Mouse (Mus musculus): ENCODE measurements at regions not wholly inside any gene's neighbourhood (a gene's known extent, or its start where the extent isn't known, plus 50 kb on each side); places are given as distances from the start of the nearest gene placed in this dataset.

GRCm38 (mm10) chr1:125273752-125274151 lies 161.8 kb downstream of the Actr3 start:
- no peak overlapping the region; the same call in 1 of the 2 replicates for H3K27ac ChIP-seq
- no peaks in the 10 kb centered on the region for H3K79me2 ChIP-seq (replicated peaks; ENCODE audit: control insufficient read depth, insufficient read depth, low read length)
- no peak overlapping the region for H3K4me3 ChIP-seq
- intact Hi-C loops (cut with DNase I) = no loop called here
- H3K36me3 ChIP-seq (ENCODE audit: control insufficient read depth, insufficient read depth, low read length) = no peaks in the 10 kb centered on the region
- no peak for DNase-seq
- no peak overlapping the region for H3K9ac ChIP-seq (ENCODE audit: low read depth, low read length)
- H3K4me1 ChIP-seq (ENCODE audit: control insufficient read depth, insufficient read depth, low read length) = no peaks in the 10 kb centered on the region; the same call in 1 of the 2 replicates
- TF ChIP-seq POLR2A (IDR thresholded peaks at IDR 0.05; ENCODE audit: insufficient read depth, low read depth, low read length) (no peak), EP300 (IDR thresholded peaks at IDR 0.05; ENCODE audit: insufficient read depth, low read depth, low read length) (no peak)
- 60% methylated on average over 2 of the region's 2 CpGs for WGBS
- H3K27me3 ChIP-seq (ENCODE audit: control insufficient read depth, insufficient read depth, low read length) = no peaks in the 10 kb centered on the region

GRCm38 (mm10) chr1:125263684-125264083 lies 171.8 kb downstream of the Actr3 start:
- WGBS = 43% methylated on average over 6 of the region's 6 CpGs
- DNase-seq = no peak
- no peak overlapping the region for H3K9ac ChIP-seq (ENCODE audit: low read depth, low read length)
- no peaks in the 10 kb centered on the region for H3K79me2 ChIP-seq (replicated peaks; ENCODE audit: control insufficient read depth, insufficient read depth, low read length)
- no peaks in the 10 kb centered on the region for H3K4me1 ChIP-seq (ENCODE audit: control insufficient read depth, insufficient read depth, low read length)
- no peak for TF ChIP-seq CTCF (IDR thresholded peaks at IDR 0.05)
- no peak for TF ChIP-seq EP300 (IDR thresholded peaks at IDR 0.05; ENCODE audit: insufficient read depth, low read depth, low read length)
- TF ChIP-seq POLR2A (IDR thresholded peaks at IDR 0.05; ENCODE audit: insufficient read depth, low read depth, low read length) = no peak
- intact Hi-C loops (cut with DNase I) = no loop called here
- no peak overlapping the region for H3K4me3 ChIP-seq
- H3K27ac ChIP-seq = no peak overlapping the region
- H3K27me3 ChIP-seq (ENCODE audit: control insufficient read depth, insufficient read depth, low read length) = no peaks in the 10 kb centered on the region
- H3K36me3 ChIP-seq (ENCODE audit: control insufficient read depth, insufficient read depth, low read length) = no peaks in the 10 kb centered on the region

GRCm38 (mm10) chr1:125263068-125263467 lies 172.5 kb downstream of the Actr3 start:
- TF ChIP-seq CTCF (IDR thresholded peaks at IDR 0.05) = no peak
- no peak for TF ChIP-seq POLR2A (IDR thresholded peaks at IDR 0.05; ENCODE audit: insufficient read depth, low read depth, low read length)
- no peak for TF ChIP-seq EP300 (IDR thresholded peaks at IDR 0.05; ENCODE audit: insufficient read depth, low read depth, low read length)
- WGBS = 79% methylated on average over 6 of the region's 6 CpGs
- intact Hi-C loops (cut with DNase I) = no loop called here

GRCm38 (mm10) chr1:125242345-125242744 lies 193.2 kb downstream of the Actr3 start:
- DNase-seq = no peak
- Histone ChIP-seq H3K27ac (no peak overlapping the region), H3K4me1 (ENCODE audit: control insufficient read depth, insufficient read depth, low read length) (no peaks in the 10 kb centered on the region), H3K79me2 (replicated peaks; ENCODE audit: control insufficient read depth, insufficient read depth, low read length) (no peaks in the 10 kb centered on the region), H3K9ac (ENCODE audit: low read depth, low read length) (no peak overlapping the region), H3K4me3 (no peak overlapping the region), H3K36me3 (ENCODE audit: control insufficient read depth, insufficient read depth, low read length) (no peaks in the 10 kb centered on the region), H3K27me3 (ENCODE audit: control insufficient read depth, insufficient read depth, low read length) (no peaks in the 10 kb centered on the region)
- WGBS = 82% methylated on average over 7 of the region's 7 CpGs
- TF ChIP-seq POLR2A (IDR thresholded peaks at IDR 0.05; ENCODE audit: insufficient read depth, low read depth, low read length) (no peak), CTCF (IDR thresholded peaks at IDR 0.05) (no peak), EP300 (IDR thresholded peaks at IDR 0.05; ENCODE audit: insufficient read depth, low read depth, low read length) (no peak)
- intact Hi-C loops (cut with DNase I) = no loop called here

More at GRCm38 (mm10) chr1:125263068-125263467, 172.5 kb downstream of the Actr3 start:
- H3K27me3 ChIP-seq (ENCODE audit: control insufficient read depth, insufficient read depth, low read length) = no peaks in the 10 kb centered on the region
- DNase-seq = no peak
- H3K36me3 ChIP-seq (ENCODE audit: control insufficient read depth, insufficient read depth, low read length) = no peaks in the 10 kb centered on the region
- H3K4me1 ChIP-seq (ENCODE audit: control insufficient read depth, insufficient read depth, low read length) = no peaks in the 10 kb centered on the region
- no peak overlapping the region for H3K27ac ChIP-seq
- no peaks in the 10 kb centered on the region for H3K79me2 ChIP-seq (replicated peaks; ENCODE audit: control insufficient read depth, insufficient read depth, low read length)
- H3K4me3 ChIP-seq = no peak overlapping the region
- no peak overlapping the region for H3K9ac ChIP-seq (ENCODE audit: low read depth, low read length)

GRCm38 (mm10) chr1:125241717-125242116 lies 193.8 kb downstream of the Actr3 start:
- no peak overlapping the region for H3K27ac ChIP-seq
- no peak for TF ChIP-seq EP300 (IDR thresholded peaks at IDR 0.05; ENCODE audit: insufficient read depth, low read depth, low read length)
- no peak for TF ChIP-seq CTCF (IDR thresholded peaks at IDR 0.05)
- H3K79me2 ChIP-seq (replicated peaks; ENCODE audit: control insufficient read depth, insufficient read depth, low read length) = no peaks in the 10 kb centered on the region
- no peaks in the 10 kb centered on the region for H3K4me1 ChIP-seq (ENCODE audit: control insufficient read depth, insufficient read depth, low read length)
- intact Hi-C loops (cut with DNase I) = no loop called here
- H3K4me3 ChIP-seq = no peak overlapping the region
- no peak for DNase-seq
- no peaks in the 10 kb centered on the region for H3K27me3 ChIP-seq (ENCODE audit: control insufficient read depth, insufficient read depth, low read length)
- H3K36me3 ChIP-seq (ENCODE audit: control insufficient read depth, insufficient read depth, low read length) = no peaks in the 10 kb centered on the region
- no peak overlapping the region for H3K9ac ChIP-seq (ENCODE audit: low read depth, low read length)
- 100% methylated on average over 1 of the region's 1 CpGs for WGBS

GRCm38 (mm10) chr1:125237595-125237988 lies 197.9 kb downstream of the Actr3 start:
- no peaks in the 10 kb centered on the region for H3K4me1 ChIP-seq (ENCODE audit: control insufficient read depth, insufficient read depth, low read length)
- no peaks in the 10 kb centered on the region for H3K36me3 ChIP-seq (ENCODE audit: control insufficient read depth, insufficient read depth, low read length)
- intact Hi-C loops (cut with DNase I) = no loop called here
- TF ChIP-seq EP300 (IDR thresholded peaks at IDR 0.05; ENCODE audit: insufficient read depth, low read depth, low read length) = no peak
- no peak for TF ChIP-seq POLR2A (IDR thresholded peaks at IDR 0.05; ENCODE audit: insufficient read depth, low read depth, low read length)
- TF ChIP-seq CTCF (IDR thresholded peaks at IDR 0.05) = no peak
- H3K27me3 ChIP-seq (ENCODE audit: control insufficient read depth, insufficient read depth, low read length) = no peaks in the 10 kb centered on the region
- no peak for DNase-seq
- H3K4me3 ChIP-seq = no peak overlapping the region
- H3K9ac ChIP-seq (ENCODE audit: low read depth, low read length) = no peak overlapping the region
- 78% methylated on average over 3 of the region's 3 CpGs for WGBS
- no peaks in the 10 kb centered on the region for H3K79me2 ChIP-seq (replicated peaks; ENCODE audit: control insufficient read depth, insufficient read depth, low read length)
- no peak overlapping the region for H3K27ac ChIP-seq
